Mouse (Mus musculus) brain, embryonic 14.5 days (tissue): Measurements from ENCODE around the gene Gm42791. TPM values are rescaled to one million over a fixed set of nuclear protein-coding genes. Genes with fewer than 3 reads are reported as not detected.

Source experiments
- DNase-seq: peaks from one replicate; pipeline ENCODE4 v3.0.0-alpha.2; 2011; ENCODE audit warnings: low read depth
- CTCF ChIP-seq: fragments of 200-500 bp; IDR thresholded peaks from 2 replicates; pipeline ENCODE4 v1.5.1; 2012; ENCODE audit warnings: inconsistent platforms, mild to moderate bottlenecking, moderate library complexity, borderline replicate concordance; ENCODE audit not compliant: insufficient read depth, insufficient read length; ENCODE audit errors: extremely low read depth
- POLR2A ChIP-seq: fragments of 200-500 bp; IDR thresholded peaks from 2 replicates; pipeline ENCODE4 v1.6.1; 2012; ENCODE audit warnings: mild to moderate bottlenecking, inconsistent platforms, borderline replicate concordance; ENCODE audit not compliant: poor library complexity, insufficient read depth, insufficient read length, severe bottlenecking; ENCODE audit errors: extremely low read depth
- polyA plus RNA-seq: library from polyadenylated mRNA; depleted of rRNA; stranded (reverse); fragments of >200 nt; gene quantifications from 2 replicates; pipeline ENCODE4 v1.2.3, GENCODE M21; 2012

Gm42791 gene
- polyA plus RNA-seq, 1 experiment = not detected

- no peak for TF ChIP-seq POLR2A
- no peak for TF ChIP-seq CTCF
- DNase-seq = no peak
These were observed 63.6 kb downstream of the Gm42791 start for GRCm38 (mm10) chr5:148931301-148931700.

GRCm38 (mm10) chr5:148929116-148929449, 65.9 kb downstream of the Gm42791 start, which contains the start of gene Katnal1:
TSS of gene Katnal1 (minus strand) at chr5:148929320.
- TF ChIP-seq CTCF (no peak), POLR2A (no peak)
- DNase-seq = no peak

- TF ChIP-seq CTCF (no peak), POLR2A (peak; percentile 57)
- peak; percentile 99 for DNase-seq
These were observed 66.4 kb downstream of the Gm42791 start for GRCm38 (mm10) chr5:148928382-148929115.

- TF ChIP-seq POLR2A (no peak), CTCF (no peak)
- no peak for DNase-seq
These were observed 67.2 kb downstream of the Gm42791 start for GRCm38 (mm10) chr5:148927717-148928223.

GRCm38 (mm10) chr5:148924586-148924985, 70.4 kb downstream of the Gm42791 start:
- DNase-seq = no peak
- no peak for TF ChIP-seq POLR2A
- no peak for TF ChIP-seq CTCF

GRCm38 (mm10) chr5:148924051-148924450, 70.9 kb downstream of the Gm42791 start:
- DNase-seq = no peak
- TF ChIP-seq CTCF (no peak), POLR2A (no peak)

- TF ChIP-seq POLR2A (no peak), CTCF (no peak)
- DNase-seq = no peak
These were observed 71.5 kb downstream of the Gm42791 start for GRCm38 (mm10) chr5:148923408-148923807.

- TF ChIP-seq CTCF = no peak
- TF ChIP-seq POLR2A = no peak
These were observed 72.2 kb downstream of the Gm42791 start for GRCm38 (mm10) chr5:148922773-148923172.

GRCm38 (mm10) chr5:148918049-148918448, 76.9 kb downstream of the Gm42791 start:
- no peak for TF ChIP-seq CTCF
- no peak for TF ChIP-seq POLR2A
- DNase-seq = no peak

More at GRCm38 (mm10) chr5:148922773-148923172, 72.2 kb downstream of the Gm42791 start:
- DNase-seq = no peak

- no peak for DNase-seq
- no peak for TF ChIP-seq POLR2A
- no peak for TF ChIP-seq CTCF
These were observed 78.2 kb downstream of the Gm42791 start for GRCm38 (mm10) chr5:148916775-148917174.

- DNase-seq = no peak
- no peak for TF ChIP-seq POLR2A
- no peak for TF ChIP-seq CTCF
These were observed 82.7 kb downstream of the Gm42791 start for GRCm38 (mm10) chr5:148912262-148912661.

- no peak for TF ChIP-seq POLR2A
- TF ChIP-seq CTCF = no peak
- DNase-seq = no peak
These were observed 84.9 kb downstream of the Gm42791 start for GRCm38 (mm10) chr5:148910066-148910465.

- DNase-seq = peak; percentile 48
- TF ChIP-seq CTCF (peak; percentile 40; the same call in 1 of the 2 replicates), POLR2A (no peak)
These were observed 85.5 kb downstream of the Gm42791 start for GRCm38 (mm10) chr5:148909402-148909801.

- DNase-seq = peak; percentile 39
- TF ChIP-seq CTCF = 0 out of 2 replicates have a peak, but pooled peaks have one; percentile 8
- no peak for TF ChIP-seq POLR2A
These were observed 85.9 kb downstream of the Gm42791 start for GRCm38 (mm10) chr5:148909057-148909395.

GRCm38 (mm10) chr5:148908191-148909056, 86.5 kb downstream of the Gm42791 start:
- peak; percentile 42 for DNase-seq

More at GRCm38 (mm10) chr5:148908191-148909056, 86.5 kb downstream of the Gm42791 start:
- no peak for TF ChIP-seq POLR2A
- TF ChIP-seq CTCF = no peak
